In genomic region chr7:141612791-141613190, GRCm38 (mm10) we compare ENCODE assay signal across 10 mouse cellular contexts. TPM values are rescaled to one million over a fixed set of nuclear protein-coding genes. Genes with fewer than 3 reads are reported as not detected.
A peak's percentile ranks its signal among the peaks of the same experiment; 100 is the strongest.
DNase-seq lines count a peak whose midpoint lies in the region; ATAC-seq and TF ChIP-seq lines count a peak whose summit lies in the region.
"Had no signal": no experiment of that assay in that cellular context is flagged by ENCODE, and none has a peak within 500 bp of the region (broad histone marks: within the 10 kb centered on the region; RNA-seq: fewer than 3 reads in every experiment).

No protein-coding gene starts in this region.

- H3K9ac ChIP-seq in forebrain, embryonic 16.5 days (replicated peaks; ENCODE audit: low read depth, low read length), result no peak overlapping the region

- no peak overlapping the region for H3K4me3 ChIP-seq in kidney, adult 2 months (ENCODE audit: insufficient read depth, low read depth, low read length)
- no peak overlapping the region for H3K4me3 ChIP-seq in forebrain, embryonic 16.5 days (replicated peaks; ENCODE audit: low read length)

- peaks cover 44% of the 10 kb centered on the region for H3K4me1 ChIP-seq in kidney, adult 2 months (ENCODE audit: control insufficient read depth, insufficient read depth, low read length)
- H3K4me1 ChIP-seq in forebrain, embryonic 16.5 days (replicated peaks; ENCODE audit: control insufficient read depth, insufficient read depth, low read length), result no peaks in the 10 kb centered on the region

- H3K36me3 ChIP-seq in kidney, adult 2 months (ENCODE audit: control insufficient read depth, insufficient read depth, low read length), result no peaks in the 10 kb centered on the region; the same call in 1 of the 2 replicates
- H3K36me3 ChIP-seq in forebrain, embryonic 16.5 days (ENCODE audit: control insufficient read depth, insufficient read depth), result peaks cover 28% of the 10 kb centered on the region

- H3K27ac ChIP-seq in kidney, adult 2 months (ENCODE audit: insufficient read depth, low read depth, low read length), result peak overlapping the region; percentile 6; the same call in 1 of the 2 replicates
- no peak overlapping the region for H3K27ac ChIP-seq in forebrain, embryonic 16.5 days (ENCODE audit: low read length)
- H3K27ac ChIP-seq: macrophage had no signal

- peak; percentile 65 for DNase-seq in left cerebral cortex, postnatal 4 days
- no peak for DNase-seq in left cerebral cortex, adult 18-20 months (ENCODE audit: low spot score in 2 of 2)
- peak; percentile 51 to 68 for DNase-seq in heart, adult 18-20 months
- peak; percentile 84 for DNase-seq in kidney, adult 2 months
- peak; percentile 73 for DNase-seq in lung, postnatal 36 days
- no peak for DNase-seq in layer of hippocampus, adult 9-10 months (ENCODE audit: low spot score)
- DNase-seq in adipocyte (ENCODE audit: low spot score), result no peak

- H3K27me3 ChIP-seq in kidney, adult 2 months (replicated peaks; ENCODE audit: control insufficient read depth, insufficient read depth, low read length), result no peaks in the 10 kb centered on the region
- H3K27me3 ChIP-seq in forebrain, embryonic 16.5 days (replicated peaks; ENCODE audit: control insufficient read depth, insufficient read depth, low read length), result no peaks in the 10 kb centered on the region

- no peak for TF ChIP-seq CTCF in kidney, adult 2 months (conservative IDR thresholded peaks at IDR 0.05; ENCODE audit: insufficient read depth, insufficient read length, low read depth, low read length)

- no peak for ATAC-seq in forebrain, embryonic 16.5 days

- H3K9me3 ChIP-seq in forebrain, embryonic 16.5 days (ENCODE audit: control insufficient read depth, low read length), result no peaks in the 10 kb centered on the region

- 24% methylated on average over 13 of the region's 13 CpGs for whole genome bisulfite sequencing in kidney, adult 2 months
- 83% methylated on average over 13 of the region's 13 CpGs for WGBS in forebrain, embryonic 16.5 days

- TF ChIP-seq POLR2A in kidney, adult 2 months (IDR thresholded peaks at IDR 0.05; ENCODE audit: low read depth, low read length), result no peak

- H3K4me2 ChIP-seq in forebrain, embryonic 16.5 days (ENCODE audit: low read length), result no peak overlapping the region

- intact Hi-C loops in left cerebral cortex, postnatal 4 days (cut with DNase I), result no loop called here

RNA-seq across cellular contexts. Expression of gene Muc6, which starts 42.3 kb away (rescaled TPM):
- not detected for total RNA-seq in left cerebral cortex, postnatal 4 days (2021)
- not detected for total RNA-seq in left cerebral cortex, adult 18-20 months (2021)
- not detected for total RNA-seq in heart, adult 18-20 months (2021)
- polyA plus RNA-seq in kidney, adult 2 months (2012; rRNA removed), result 0.01 and 0.02 TPM in 2 replicates
- polyA plus RNA-seq in forebrain, embryonic 16.5 days (2015; fragmentation: Nextera tagmentation; extraction: Ambion mirVana), result 0.15 and 0.20 TPM in 2 replicates
- total RNA-seq: layer of hippocampus, adult 18-20 months had no signal

RNA-seq across cellular contexts. Expression of gene Ap2a2, which starts 50.8 kb away (rescaled TPM):
- 100 to 1,000 TPM; 216 to 228 TPM for total RNA-seq in left cerebral cortex, postnatal 4 days (2021)
- total RNA-seq in left cerebral cortex, adult 18-20 months (2021), result 100 to 1,000 TPM; 198 to 218 TPM
- total RNA-seq in heart, adult 18-20 months (2021), result 10 to 100 TPM; 60.7 to 60.8 TPM
- 94.8 and 95.4 TPM in 2 replicates for polyA plus RNA-seq in kidney, adult 2 months (2012; rRNA removed)
- 123 TPM in 2 replicates for polyA plus RNA-seq in forebrain, embryonic 16.5 days (2015; fragmentation: Nextera tagmentation; extraction: Ambion mirVana)

Comparison
In these comparisons a context has a peak if more than half of its experiments do, and no peak if none do; other contexts are left out.
1. DNase-seq: peak in left cerebral cortex, postnatal 4 days (single experiment), heart, adult 18-20 months (2 of 2), kidney, adult 2 months (single experiment) and lung, postnatal 36 days (single experiment); none in left cerebral cortex, adult 18-20 months (0 of 2), layer of hippocampus, adult 9-10 months (single experiment) and adipocyte (single experiment).